Mouse (Mus musculus) olfactory bulb, adult 2 months (tissue): Measurements from ENCODE around the gene Mettl15. TPM values are rescaled to one million over a fixed set of nuclear protein-coding genes. Genes with fewer than 3 reads are reported as not detected.

Experiments used
- H3K27ac ChIP-seq: fragments of 200-500 bp; 2 replicates; pipeline ENCODE4 v1.5.1; 2012; ENCODE audit warnings: low read depth, low read length; ENCODE audit not compliant: insufficient read depth
- H3K4me1 ChIP-seq: fragments of 200-500 bp; 2 replicates; pipeline ENCODE4 v1.6.1; 2012; ENCODE audit warnings: low read length; ENCODE audit not compliant: control insufficient read depth, insufficient read depth
- H3K4me3 ChIP-seq: fragments of 200-500 bp; 2 replicates; pipeline ENCODE4 v1.5.1; 2012; ENCODE audit warnings: mild to moderate bottlenecking, low read depth, low read length, moderate library complexity; ENCODE audit not compliant: insufficient read depth
- CTCF ChIP-seq: fragments of 200-500 bp; IDR thresholded peaks from 2 replicates; pipeline ENCODE4 v1.5.1; 2012; ENCODE audit warnings: low read depth, mild to moderate bottlenecking, low read length, moderate library complexity; ENCODE audit not compliant: insufficient read depth
- POLR2A ChIP-seq: fragments of 200-500 bp; IDR thresholded peaks from 2 replicates; pipeline ENCODE4 v1.6.1; 2012; ENCODE audit warnings: mild to moderate bottlenecking, low read depth, low read length, moderate library complexity; ENCODE audit not compliant: insufficient read depth
- WGBS: fragments of 180-500 bp; shearing (Covaris S2); methylation state at CpG from one replicate; pipeline ENCODE4 v1.1.7; 2018; 5-methylcytosine and 5-hydroxymethylcytosine counted together
- polyA plus RNA-seq: library from polyadenylated mRNA; stranded (reverse); fragments of >200 nt; gene quantifications from 2 replicates; pipeline ENCODE4 v1.2.4, GENCODE M21; 2012; ENCODE audit warnings: low replicate concordance; ENCODE audit not compliant: missing spikeins, insufficient read depth, insufficient read length

Mettl15 gene
- polyA plus RNA-seq, 1 experiment, result not detected

GRCm38 (mm10) chr2:109129921-109130320, 150.6 kb downstream of the Mettl15 start:
- Histone ChIP-seq H3K4me1 (no peaks in the 10 kb centered on the region), H3K27ac (no peak overlapping the region), H3K4me3 (no peak overlapping the region)
- 80% methylated on average over 3 of the region's 3 CpGs for WGBS
- TF ChIP-seq CTCF (no peak), POLR2A (no peak)

DNA sequence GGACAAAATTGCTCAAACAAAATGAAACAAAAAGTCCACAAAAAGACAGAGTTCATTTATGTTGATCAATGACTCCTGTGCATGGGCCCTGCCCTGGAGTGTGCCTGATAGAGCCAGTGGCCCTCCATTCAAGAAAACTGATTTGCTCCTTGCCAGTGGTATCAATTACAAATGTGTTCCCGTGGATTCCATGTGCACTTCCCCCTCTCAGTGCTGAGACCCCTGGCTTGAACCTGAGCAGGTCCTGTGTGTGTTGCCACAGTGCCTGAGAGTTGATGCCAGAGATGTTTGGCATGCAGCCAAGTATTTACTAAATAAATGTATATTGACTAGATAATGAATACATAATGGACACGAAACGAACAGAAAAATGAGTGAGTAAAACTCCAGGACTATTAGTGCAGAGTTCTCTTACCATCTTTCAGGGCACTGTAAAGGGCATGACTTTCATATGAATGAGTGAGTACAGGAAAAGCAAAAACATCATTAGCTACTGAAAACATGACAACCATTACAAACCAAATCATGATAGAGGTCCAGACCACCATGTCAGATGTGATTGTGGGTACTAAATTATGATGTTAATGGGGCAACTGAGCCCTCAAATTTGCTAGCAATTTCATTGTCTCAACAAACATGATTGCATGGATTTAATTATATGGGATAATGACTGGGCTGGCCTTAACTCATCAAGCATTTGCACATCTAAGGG, 174.6 kb downstream of the Mettl15 start:
- Histone ChIP-seq H3K27ac (no peak overlapping the region), H3K4me3 (no peak overlapping the region), H3K4me1 (no peaks in the 10 kb centered on the region)
- 35% methylated on average over 3 of the region's 3 CpGs for WGBS
- no peak for TF ChIP-seq POLR2A
- TF ChIP-seq CTCF, result no peak

- no peak for TF ChIP-seq CTCF
- TF ChIP-seq POLR2A, result no peak
- Histone ChIP-seq H3K4me1 (no peaks in the 10 kb centered on the region), H3K27ac (no peak overlapping the region), H3K4me3 (no peak overlapping the region)
- WGBS, result 85% methylated on average over 2 of the region's 2 CpGs
Measured at GRCm38 (mm10) chr2:109049686-109050085, 230.9 kb downstream of the Mettl15 start.

Other genes starting within 250 kb of the Mettl15 start
- not detected in 2 replicates for gene Kif18a, start within 50 bp of the Mettl15 start, polyA plus RNA-seq